Mouse (Mus musculus): ENCODE data around the gene Efemp1. TPM values are rescaled to one million over a fixed set of nuclear protein-coding genes. Genes with fewer than 3 reads are reported as not detected.

The Efemp1 gene
- polyA plus RNA-seq, 1 experiment from 2014 or later = 16.6 TPM

GRCm38 (mm10) chr11:28851645-28852044, 1.4 kb upstream of the Efemp1 start:
- H3K4me3 ChIP-seq (ENCODE audit: low read depth, low read length) = no peak overlapping the region
- no peak for DNase-seq (ENCODE audit: low spot score)
- peaks cover 8% of the 10 kb centered on the region; the same call in 1 of the 2 replicates for H3K27me3 ChIP-seq (ENCODE audit: control insufficient read depth, insufficient read depth, low read length)
- no peaks in the 10 kb centered on the region for H3K36me3 ChIP-seq (ENCODE audit: control insufficient read depth, insufficient read depth, low read length)
- no peak overlapping the region for H3K4me2 ChIP-seq (ENCODE audit: low read depth)
- no peaks in the 10 kb centered on the region for H3K9me3 ChIP-seq (ENCODE audit: control insufficient read depth, low read length)
- no peak overlapping the region for H3K27ac ChIP-seq (ENCODE audit: low read depth, low read length)
- WGBS = 68% methylated on average over 4 of the region's 4 CpGs
- ATAC-seq (ENCODE audit: insufficient read depth, low FRiP score, low TSS enrichment) = no peak
- 0 out of 2 replicates have a peak, but pooled peaks cover 4% of the 10 kb centered on the region for H3K4me1 ChIP-seq (ENCODE audit: control insufficient read depth, insufficient read depth, low read length)
- H3K9ac ChIP-seq (ENCODE audit: low read length) = no peak overlapping the region

DNA sequence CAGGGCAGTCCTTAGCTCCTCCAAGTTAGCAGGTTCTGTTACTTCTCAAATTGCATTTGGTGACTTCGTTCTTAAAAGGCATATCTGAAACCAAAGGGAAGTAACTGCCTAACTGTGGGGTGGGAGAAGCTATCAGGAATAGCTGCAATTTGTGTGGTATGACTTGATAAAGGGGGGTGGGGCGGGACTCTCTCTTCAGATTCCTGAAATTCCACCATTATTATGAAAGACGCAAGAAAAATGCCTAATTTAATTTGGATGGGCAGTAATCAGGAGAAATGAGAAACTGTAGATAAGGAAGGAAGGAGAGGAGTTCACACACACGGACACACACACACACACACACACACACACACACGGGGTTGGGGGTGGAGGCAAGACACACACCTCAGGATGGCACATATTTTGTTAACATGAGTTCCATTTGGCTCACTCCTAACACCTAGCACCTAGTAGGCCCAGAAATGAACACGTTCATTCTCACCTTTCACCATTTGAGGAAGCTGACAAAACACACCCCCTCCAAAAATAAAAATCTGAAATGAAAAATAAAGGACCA, 564 bp upstream of the Efemp1 start:
- Histone ChIP-seq H3K4me3 (ENCODE audit: low read depth, low read length) (no peak overlapping the region), H3K9me3 (ENCODE audit: control insufficient read depth, low read length) (no peaks in the 10 kb centered on the region), H3K4me1 (ENCODE audit: control insufficient read depth, insufficient read depth, low read length) (0 out of 2 replicates have a peak, but pooled peaks cover 4% of the 10 kb centered on the region), H3K4me2 (ENCODE audit: low read depth) (peak overlapping the region; percentile 84), H3K9ac (ENCODE audit: low read length) (no peak overlapping the region), H3K36me3 (ENCODE audit: control insufficient read depth, insufficient read depth, low read length) (no peaks in the 10 kb centered on the region), H3K27me3 (ENCODE audit: control insufficient read depth, insufficient read depth, low read length) (peaks cover 8% of the 10 kb centered on the region; the same call in 1 of the 2 replicates), H3K27ac (ENCODE audit: low read depth, low read length) (no peak overlapping the region)
- ATAC-seq (ENCODE audit: insufficient read depth, low FRiP score, low TSS enrichment) (no peak), DNase-seq (ENCODE audit: low spot score) (no peak)
- WGBS = 34% methylated on average over 6 of the region's 6 CpGs

- Histone ChIP-seq H3K4me3 (ENCODE audit: low read depth, low read length) (no peak overlapping the region), H3K4me1 (ENCODE audit: control insufficient read depth, insufficient read depth, low read length) (no peaks in the 10 kb centered on the region), H3K9me3 (ENCODE audit: control insufficient read depth, low read length) (no peaks in the 10 kb centered on the region), H3K36me3 (ENCODE audit: control insufficient read depth, insufficient read depth, low read length) (no peaks in the 10 kb centered on the region), H3K9ac (ENCODE audit: low read length) (no peak overlapping the region), H3K27me3 (ENCODE audit: control insufficient read depth, insufficient read depth, low read length) (0 out of 2 replicates have a peak, but pooled peaks cover 3% of the 10 kb centered on the region), H3K4me2 (ENCODE audit: low read depth) (no peak overlapping the region), H3K27ac (ENCODE audit: low read depth, low read length) (no peak overlapping the region)
- ATAC-seq (ENCODE audit: insufficient read depth, low FRiP score, low TSS enrichment) (no peak), DNase-seq (ENCODE audit: low spot score) (no peak)
Measured at GRCm38 (mm10) chr11:28859125-28859524, 6.1 kb downstream of the Efemp1 start.

DNA sequence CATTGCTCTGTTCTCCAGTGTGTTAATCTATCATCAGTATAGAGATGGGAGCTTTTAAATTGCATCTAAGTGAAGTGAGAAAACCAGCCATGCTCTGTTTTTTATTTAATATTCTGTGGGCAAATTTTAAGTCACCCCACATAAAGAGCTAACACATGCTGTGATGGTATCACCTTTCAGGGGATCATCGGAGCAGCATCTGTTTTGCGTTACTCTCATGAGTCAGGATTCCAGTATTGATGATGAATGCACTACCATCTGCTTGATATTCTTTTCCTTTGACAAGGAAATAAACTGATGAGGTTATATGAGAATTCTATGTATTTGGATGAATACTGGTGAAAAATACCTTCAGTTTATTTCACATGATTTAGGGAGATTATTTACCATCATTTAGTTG, 16.1 kb downstream of the Efemp1 start:
- no peak overlapping the region for H3K27ac ChIP-seq (ENCODE audit: low read depth, low read length)
- H3K27me3 ChIP-seq (ENCODE audit: control insufficient read depth, insufficient read depth, low read length) = no peaks in the 10 kb centered on the region
- no peak overlapping the region for H3K4me2 ChIP-seq (ENCODE audit: low read depth)
- no peak for DNase-seq (ENCODE audit: low spot score)
- H3K9me3 ChIP-seq (ENCODE audit: control insufficient read depth, low read length) = no peaks in the 10 kb centered on the region
- ATAC-seq (ENCODE audit: insufficient read depth, low FRiP score, low TSS enrichment) = no peak
- H3K9ac ChIP-seq (ENCODE audit: low read length) = no peak overlapping the region
- no peaks in the 10 kb centered on the region for H3K36me3 ChIP-seq (ENCODE audit: control insufficient read depth, insufficient read depth, low read length)
- WGBS = 49% methylated on average over 2 of the region's 2 CpGs
- H3K4me3 ChIP-seq (ENCODE audit: low read depth, low read length) = no peak overlapping the region
- no peaks in the 10 kb centered on the region for H3K4me1 ChIP-seq (ENCODE audit: control insufficient read depth, insufficient read depth, low read length)

DNA sequence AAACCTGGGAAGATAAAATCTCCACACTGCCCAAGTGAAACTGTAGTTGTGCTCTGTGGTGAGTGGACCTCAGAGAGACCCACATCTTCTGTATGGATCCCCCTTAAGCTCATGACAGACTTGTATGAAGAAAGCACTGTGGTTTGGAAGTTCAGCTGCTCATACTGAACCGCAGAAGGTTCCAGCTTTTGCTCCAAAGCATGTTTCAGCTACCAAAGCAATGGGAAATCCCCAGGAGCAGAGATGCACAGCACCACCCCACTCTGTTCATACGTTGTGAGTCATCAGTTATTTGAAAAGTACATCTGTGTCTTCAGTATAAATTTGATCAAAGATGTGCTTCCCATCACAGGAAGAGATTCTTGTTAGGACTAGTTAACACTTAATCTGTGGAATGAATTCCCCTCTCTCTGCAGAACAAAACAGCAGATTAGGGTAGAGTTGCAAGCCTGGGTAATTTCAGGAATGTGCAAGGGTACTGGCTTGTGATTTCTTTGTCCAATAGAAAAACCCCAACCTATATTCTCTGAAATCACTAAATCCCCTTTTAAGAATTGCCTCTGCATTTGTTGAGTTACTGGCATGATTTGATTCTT, 28.5 kb downstream of the Efemp1 start:
- Histone ChIP-seq H3K9me3 (ENCODE audit: control insufficient read depth, low read length) (no peaks in the 10 kb centered on the region), H3K4me2 (ENCODE audit: low read depth) (no peak overlapping the region), H3K4me3 (ENCODE audit: low read depth, low read length) (no peak overlapping the region), H3K4me1 (ENCODE audit: control insufficient read depth, insufficient read depth, low read length) (no peaks in the 10 kb centered on the region), H3K27me3 (ENCODE audit: control insufficient read depth, insufficient read depth, low read length) (no peaks in the 10 kb centered on the region), H3K36me3 (ENCODE audit: control insufficient read depth, insufficient read depth, low read length) (no peaks in the 10 kb centered on the region), H3K9ac (ENCODE audit: low read length) (no peak overlapping the region), H3K27ac (ENCODE audit: low read depth, low read length) (no peak overlapping the region)
- WGBS = 76% methylated on average over 2 of the region's 2 CpGs
- DNase-seq (ENCODE audit: low spot score) = no peak
- ATAC-seq (ENCODE audit: insufficient read depth, low FRiP score, low TSS enrichment) = no peak

DNA sequence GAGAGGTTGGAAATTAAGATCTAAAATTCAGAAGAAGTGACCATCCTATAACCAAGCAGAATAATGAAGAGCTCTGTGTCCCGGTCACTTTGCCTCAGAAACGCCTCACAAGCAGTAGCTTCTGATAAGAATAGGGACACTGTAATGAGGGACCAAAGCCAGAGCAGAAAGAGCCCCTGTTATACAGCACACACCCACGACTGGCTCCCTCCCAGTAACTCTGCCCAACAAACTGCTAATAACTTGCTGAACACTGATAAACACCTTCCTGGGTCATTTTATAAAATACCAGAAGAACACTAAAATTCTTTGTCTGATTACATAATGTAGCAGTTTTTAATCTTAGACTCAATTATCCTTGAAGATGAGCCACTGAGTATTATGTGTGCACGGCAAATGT, 30.1 kb downstream of the Efemp1 start:
- no peaks in the 10 kb centered on the region for H3K4me1 ChIP-seq (ENCODE audit: control insufficient read depth, insufficient read depth, low read length)
- H3K9ac ChIP-seq (ENCODE audit: low read length) = no peak overlapping the region
- no peaks in the 10 kb centered on the region for H3K36me3 ChIP-seq (ENCODE audit: control insufficient read depth, insufficient read depth, low read length)
- WGBS = 77% methylated on average over 4 of the region's 4 CpGs
- no peak overlapping the region for H3K4me2 ChIP-seq (ENCODE audit: low read depth)
- ATAC-seq (ENCODE audit: insufficient read depth, low FRiP score, low TSS enrichment) (no peak), DNase-seq (ENCODE audit: low spot score) (no peak)
- no peak overlapping the region for H3K4me3 ChIP-seq (ENCODE audit: low read depth, low read length)
- H3K27ac ChIP-seq (ENCODE audit: low read depth, low read length) = no peak overlapping the region
- no peaks in the 10 kb centered on the region for H3K27me3 ChIP-seq (ENCODE audit: control insufficient read depth, insufficient read depth, low read length)
- no peaks in the 10 kb centered on the region for H3K9me3 ChIP-seq (ENCODE audit: control insufficient read depth, low read length)

GRCm38 (mm10) chr11:28889538-28889937, 36.5 kb downstream of the Efemp1 start:
- no peaks in the 10 kb centered on the region for H3K36me3 ChIP-seq (ENCODE audit: control insufficient read depth, insufficient read depth, low read length)
- H3K9ac ChIP-seq (ENCODE audit: low read length) = no peak overlapping the region
- ATAC-seq (ENCODE audit: insufficient read depth, low FRiP score, low TSS enrichment) (no peak), DNase-seq (ENCODE audit: low spot score) (no peak)
- no peak overlapping the region for H3K4me2 ChIP-seq (ENCODE audit: low read depth)
- no peak overlapping the region for H3K27ac ChIP-seq (ENCODE audit: low read depth, low read length)
- WGBS = 87% methylated on average over 1 of the region's 1 CpGs
- no peaks in the 10 kb centered on the region for H3K4me1 ChIP-seq (ENCODE audit: control insufficient read depth, insufficient read depth, low read length)
- no peak overlapping the region for H3K4me3 ChIP-seq (ENCODE audit: low read depth, low read length)
- H3K9me3 ChIP-seq (ENCODE audit: control insufficient read depth, low read length) = no peaks in the 10 kb centered on the region
- H3K27me3 ChIP-seq (ENCODE audit: control insufficient read depth, insufficient read depth, low read length) = no peaks in the 10 kb centered on the region

- Histone ChIP-seq H3K27me3 (ENCODE audit: control insufficient read depth, insufficient read depth, low read length) (no peaks in the 10 kb centered on the region), H3K4me2 (ENCODE audit: low read depth) (no peak overlapping the region), H3K4me3 (ENCODE audit: low read depth, low read length) (no peak overlapping the region), H3K9me3 (ENCODE audit: control insufficient read depth, low read length) (no peaks in the 10 kb centered on the region), H3K27ac (ENCODE audit: low read depth, low read length) (no peak overlapping the region), H3K4me1 (ENCODE audit: control insufficient read depth, insufficient read depth, low read length) (no peaks in the 10 kb centered on the region), H3K9ac (ENCODE audit: low read length) (no peak overlapping the region), H3K36me3 (ENCODE audit: control insufficient read depth, insufficient read depth, low read length) (no peaks in the 10 kb centered on the region)
- 66% methylated on average over 5 of the region's 5 CpGs for WGBS
- DNase-seq (ENCODE audit: low spot score) = no peak
- no peak for ATAC-seq (ENCODE audit: insufficient read depth, low FRiP score, low TSS enrichment)
Measured at GRCm38 (mm10) chr11:28891515-28891914, 38.5 kb downstream of the Efemp1 start.

- WGBS = 73% methylated on average over 1 of the region's 1 CpGs
- Histone ChIP-seq H3K4me1 (ENCODE audit: control insufficient read depth, insufficient read depth, low read length) (no peaks in the 10 kb centered on the region), H3K27ac (ENCODE audit: low read depth, low read length) (no peak overlapping the region), H3K27me3 (ENCODE audit: control insufficient read depth, insufficient read depth, low read length) (no peaks in the 10 kb centered on the region), H3K9me3 (ENCODE audit: control insufficient read depth, low read length) (no peaks in the 10 kb centered on the region), H3K4me3 (ENCODE audit: low read depth, low read length) (no peak overlapping the region), H3K36me3 (ENCODE audit: control insufficient read depth, insufficient read depth, low read length) (no peaks in the 10 kb centered on the region), H3K9ac (ENCODE audit: low read length) (no peak overlapping the region), H3K4me2 (ENCODE audit: low read depth) (no peak overlapping the region)
- no peak for DNase-seq (ENCODE audit: low spot score)
- ATAC-seq (ENCODE audit: insufficient read depth, low FRiP score, low TSS enrichment) = no peak
Measured at GRCm38 (mm10) chr11:28899420-28899819, 46.4 kb downstream of the Efemp1 start.
